Mouse (Mus musculus): ENCODE measurements around the gene Zdhhc20. TPM values are rescaled to one million over a fixed set of nuclear protein-coding genes. Genes with fewer than 3 reads are reported as not detected.

Zdhhc20 gene
- total RNA-seq, 2 experiments from 2014 or later, result 6.9 to 10.9 TPM

Small RNA genes lying within 50 kb of the gene (microRNA-seq; reads per million reads assigned to microRNA genes)
- gene Mir3077, result 0.83 reads per million

Other genes starting within 250 kb of the Zdhhc20 start
- gene Xpo4, start 224.8 kb downstream of the Zdhhc20 start, total RNA-seq (2021), result 10 to 100 TPM; 11.2 to 11.9 TPM
- 1 to 10 TPM in 1 of 2 experiments, under 1 TPM in 1; 0.99 to 2.1 TPM for gene Gm49361, start 144.2 kb downstream of the Zdhhc20 start, total RNA-seq (2021)
- gene Lats2, start 131.9 kb downstream of the Zdhhc20 start, total RNA-seq (2021), result 10 to 100 TPM; 35.8 to 37.9 TPM
- 10 to 100 TPM; 61.2 to 74.8 TPM for gene Sap18, start 92.1 kb downstream of the Zdhhc20 start, total RNA-seq (2021)
- gene Ska3, start 64.1 kb downstream of the Zdhhc20 start, total RNA-seq (2021), result under 1 TPM; 0.17 to 0.39 TPM
- 10 to 100 TPM; 61.4 to 69.0 TPM for gene Mrpl57, start 64.0 kb downstream of the Zdhhc20 start, total RNA-seq (2021)
- gene Micu2, start 109.0 kb upstream of the Zdhhc20 start, total RNA-seq (2021), result 10 to 100 TPM; 63.4 to 65.6 TPM
- gene Fgf9, start 180.3 kb upstream of the Zdhhc20 start, total RNA-seq (2021), result 1 to 10 TPM; 7.3 to 7.5 TPM